9 mouse cellular contexts compared by ENCODE assay signal in genomic region chr10:67126859-67127758, GRCm38 (mm10). TPM values are rescaled to one million over a fixed set of nuclear protein-coding genes. Genes with fewer than 3 reads are reported as not detected.
DNase-seq lines count a peak whose midpoint lies in the region; ATAC-seq and TF ChIP-seq lines count a peak whose summit lies in the region.
"Had no signal": no experiment of that assay in that cellular context is flagged by ENCODE, and none has a peak within 500 bp of the region (broad histone marks: within the 10 kb centered on the region; RNA-seq: fewer than 3 reads in every experiment).

No protein-coding gene starts in this region.

- H3K4me3 ChIP-seq in E14TG2a.4 (replicated peaks; ENCODE audit: low read length) = peak overlapping the region; percentile 83
- peak overlapping the region; percentile 86 for H3K4me3 ChIP-seq in heart, embryonic 13.5 days
- peak overlapping the region; percentile 91 for H3K4me3 ChIP-seq in midbrain, embryonic 10.5 days

- no peaks in the 10 kb centered on the region for H3K9me3 ChIP-seq in E14TG2a.4 (ENCODE audit: low read length)
- H3K9me3 ChIP-seq in heart, embryonic 13.5 days = no peaks in the 10 kb centered on the region
- no peaks in the 10 kb centered on the region for H3K9me3 ChIP-seq in midbrain, embryonic 10.5 days (replicated peaks)

- peak overlapping the region; percentile 81 for H3K4me2 ChIP-seq in heart, embryonic 13.5 days

- WGBS in heart, embryonic 13.5 days = 1% methylated on average over 65 of the region's 115 CpGs
- 1% methylated on average over 110 of the region's 115 CpGs for WGBS in midbrain, embryonic 10.5 days

- H3K36me3 ChIP-seq in E14TG2a.4 (ENCODE audit: insufficient read depth, low read length) = peaks cover 16% of the 10 kb centered on the region
- no peaks in the 10 kb centered on the region for H3K36me3 ChIP-seq in heart, embryonic 13.5 days
- no peaks in the 10 kb centered on the region for H3K36me3 ChIP-seq in midbrain, embryonic 10.5 days

- H3K27ac ChIP-seq in heart, embryonic 13.5 days (replicated peaks) = peak overlapping the region; percentile 91
- peak overlapping the region; percentile 89 for H3K27ac ChIP-seq in midbrain, embryonic 10.5 days (replicated peaks)

- H3K27me3 ChIP-seq in E14TG2a.4 (ENCODE audit: insufficient read depth, low read length) = peaks cover 17% of the 10 kb centered on the region
- H3K27me3 ChIP-seq in heart, embryonic 13.5 days (replicated peaks) = no peaks in the 10 kb centered on the region
- H3K27me3 ChIP-seq in midbrain, embryonic 10.5 days (ENCODE audit: low read depth, poor library complexity, severe bottlenecking) = no peaks in the 10 kb centered on the region
- H3K27me3 ChIP-seq: CH12.LX had no signal

- H3K4me1 ChIP-seq in E14TG2a.4 (replicated peaks; ENCODE audit: low read depth, low read length) = peaks cover 80% of the 10 kb centered on the region
- peaks cover 62% of the 10 kb centered on the region for H3K4me1 ChIP-seq in heart, embryonic 13.5 days
- H3K4me1 ChIP-seq in midbrain, embryonic 10.5 days = peaks cover 51% of the 10 kb centered on the region

- DNase-seq in cerebellum, adult 11 months = peak; percentile 35
- DNase-seq in cerebellum, adult 8-10 months = no peak
- peak; percentile 47 for DNase-seq in embryo, embryonic 10 days (ENCODE audit: low spot score)
- DNase-seq in kidney, postnatal 4 days = peak; percentile 65 to 81
- peak; percentile 65 for DNase-seq in midbrain, embryonic 10.5 days (ENCODE audit: low spot score)
- peak; percentile 29 to 42 for DNase-seq in spleen, postnatal 36 days (ENCODE audit: low spot score in 2 of 2)

- TF ChIP-seq CTCF in E14TG2a.4 (conservative IDR thresholded peaks at IDR 0.05; ENCODE audit: low read length) = no peak

- peak overlapping the region; percentile 95 for H3K9ac ChIP-seq in heart, embryonic 13.5 days

- peak; percentile 13; the same call in 1 of the 2 replicates for ATAC-seq in heart, embryonic 13.5 days (ENCODE audit: extremely low read depth, insufficient number of reproducible peaks, low FRiP score, low TSS enrichment)

RNA-seq across cellular contexts. Expression of gene Reep3, which starts 30.4 kb away (rescaled TPM):
- polyA plus RNA-seq in heart, embryonic 13.5 days (2015; fragmentation: Nextera tagmentation; extraction: Ambion mirVana) = 23.2 and 26.4 TPM in 2 replicates
- polyA plus RNA-seq in midbrain, embryonic 10.5 days (2016; fragmentation: Nextera tagmentation; extraction: Ambion mirVana) = 31.7 and 36.7 TPM in 2 replicates

RNA-seq across cellular contexts. Expression of gene Jmjd1c, which starts 31.2 kb away (rescaled TPM):
- polyA plus RNA-seq in heart, embryonic 13.5 days (2015; fragmentation: Nextera tagmentation; extraction: Ambion mirVana) = 30.3 and 30.8 TPM in 2 replicates
- 27.1 and 28.4 TPM in 2 replicates for polyA plus RNA-seq in midbrain, embryonic 10.5 days (2016; fragmentation: Nextera tagmentation; extraction: Ambion mirVana)
